Mouse (Mus musculus): Measurements from ENCODE around the gene Stk32b. TPM values are rescaled to one million over a fixed set of nuclear protein-coding genes. Genes with fewer than 3 reads are reported as not detected.

The Stk32b gene
- total RNA-seq, 4 experiments from 2014 or later: 0.41 to 1.4 (median 0.84) TPM

DNA sequence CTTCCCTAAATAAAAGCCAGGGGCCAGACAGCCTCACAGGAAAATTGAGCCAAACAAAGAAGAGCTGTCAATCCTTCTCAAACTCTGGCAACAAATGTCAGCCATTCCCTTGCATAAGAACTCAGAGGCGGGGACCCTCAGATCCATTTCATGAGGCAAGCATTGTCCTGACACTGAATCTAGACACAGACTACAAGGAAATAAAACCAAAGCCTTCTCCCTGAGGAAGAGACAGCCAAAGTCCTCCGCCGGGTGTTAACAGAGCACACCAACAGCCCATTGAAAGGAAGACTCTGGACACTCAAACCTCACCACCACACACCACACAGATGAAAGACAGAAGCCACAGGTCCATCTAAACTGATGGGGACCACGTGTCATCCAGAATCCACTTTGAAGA lies 57.8 kb downstream of the Stk32b start:
- no peak for DNase-seq

DNA sequence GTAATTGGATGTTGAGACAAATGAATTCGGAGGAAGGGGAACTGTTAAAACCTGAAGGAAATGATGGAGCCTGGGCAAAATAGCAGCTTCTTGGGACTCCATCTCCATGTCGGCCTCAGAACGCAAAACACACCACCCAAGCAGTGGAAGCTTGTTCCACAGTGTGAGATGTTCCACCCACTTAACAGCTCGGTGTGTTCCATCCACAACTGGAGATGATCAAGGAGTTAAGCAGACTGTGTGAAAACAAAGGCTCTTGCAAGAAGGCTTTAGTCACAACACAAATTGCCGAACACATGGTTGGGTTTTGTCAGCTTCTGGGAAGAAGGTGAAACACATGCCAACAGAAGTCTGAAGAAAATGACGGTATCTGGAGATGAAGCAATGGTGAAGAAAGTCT lies 59.2 kb downstream of the Stk32b start:
- DNase-seq: no peak

DNA sequence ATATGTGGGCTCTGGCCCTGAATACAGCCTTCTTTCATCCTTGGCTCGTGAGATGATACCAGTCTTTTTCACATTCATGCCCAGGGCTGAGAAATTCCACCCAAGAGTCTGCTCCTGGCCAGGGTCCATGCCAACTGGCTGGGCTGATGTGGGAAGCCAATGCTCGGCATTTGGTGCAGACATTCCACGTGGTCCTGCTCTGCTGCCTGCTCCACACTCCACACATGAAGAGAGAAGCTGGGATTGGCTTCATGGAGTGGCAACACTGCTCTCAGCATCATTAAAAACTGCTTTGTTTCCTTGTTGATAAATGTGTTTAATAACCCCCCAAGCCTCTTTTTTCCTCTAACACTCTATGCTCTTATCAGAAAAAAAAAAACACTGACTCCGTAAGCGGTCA lies 61.8 kb downstream of the Stk32b start:
- no peak for DNase-seq

DNA sequence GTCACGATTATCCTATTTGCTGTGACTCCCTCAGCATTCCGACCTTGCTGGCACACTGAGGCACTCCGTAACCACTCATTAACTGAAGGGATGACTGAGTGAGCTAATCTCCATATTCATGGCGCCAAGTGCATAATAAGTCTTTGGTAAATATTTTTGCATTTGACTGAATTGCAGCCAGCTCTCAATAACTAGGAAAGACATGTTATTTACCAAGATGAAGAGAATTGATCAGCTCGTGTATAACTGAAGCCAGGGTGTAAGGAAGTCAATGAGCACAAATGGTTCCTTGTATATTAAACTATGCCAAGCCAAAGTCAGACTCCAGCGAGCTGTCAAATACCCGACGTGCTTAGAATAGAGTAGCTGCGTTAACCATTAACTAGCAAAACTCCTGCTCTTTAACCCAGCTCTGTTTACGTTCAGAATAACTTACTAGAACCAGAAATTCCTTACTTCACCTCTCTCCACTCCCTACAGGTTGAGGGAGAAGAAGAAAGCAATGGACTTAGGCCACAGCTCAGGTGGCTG lies 66.2 kb downstream of the Stk32b start:
- DNase-seq: no peak

DNA sequence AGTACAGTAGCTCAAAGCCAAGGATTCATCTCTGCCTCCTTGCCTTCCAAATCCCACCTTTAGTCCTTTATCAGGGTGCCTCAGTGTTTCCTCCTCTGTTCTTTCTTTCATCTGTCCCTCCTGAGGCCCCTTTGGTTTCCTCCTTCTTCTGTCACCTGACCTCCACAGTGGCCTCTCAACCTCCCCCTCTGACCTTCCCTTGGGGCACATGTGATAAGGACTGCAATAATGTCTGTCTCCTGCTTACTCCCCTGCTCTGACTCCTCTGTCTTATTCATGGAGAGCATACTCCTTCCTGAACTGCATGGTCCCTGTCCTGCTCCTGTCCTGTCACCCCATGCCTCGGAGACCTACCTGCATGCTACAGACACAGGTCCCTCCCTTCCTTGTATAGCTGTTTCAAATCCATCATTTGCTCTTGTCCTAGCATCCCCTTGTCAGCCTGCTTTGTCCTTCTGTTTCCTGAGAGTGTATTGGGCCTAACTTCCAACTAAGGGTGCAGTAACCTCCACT lies 66.8 kb downstream of the Stk32b start:
- DNase-seq: no peak

DNA sequence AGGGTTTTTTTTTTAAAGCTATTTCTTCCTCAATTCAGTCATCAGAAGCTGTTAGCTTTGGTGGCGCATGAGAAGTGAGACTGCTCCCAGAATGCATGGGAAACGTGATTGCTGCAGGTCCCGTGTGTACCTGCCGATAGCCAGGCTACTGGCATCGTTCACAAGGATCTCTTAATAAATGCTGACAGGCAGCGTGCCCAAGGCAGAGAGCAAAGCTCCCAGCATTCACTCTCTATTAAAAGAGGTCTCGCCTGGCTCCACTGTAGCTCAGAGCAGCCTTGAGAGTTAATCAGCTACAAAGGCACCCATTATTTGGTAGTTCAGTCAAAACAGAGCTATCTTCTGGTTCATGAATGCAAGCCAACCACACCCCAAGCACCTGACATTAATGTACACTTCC lies 72.9 kb downstream of the Stk32b start:
- DNase-seq: no peak

DNA sequence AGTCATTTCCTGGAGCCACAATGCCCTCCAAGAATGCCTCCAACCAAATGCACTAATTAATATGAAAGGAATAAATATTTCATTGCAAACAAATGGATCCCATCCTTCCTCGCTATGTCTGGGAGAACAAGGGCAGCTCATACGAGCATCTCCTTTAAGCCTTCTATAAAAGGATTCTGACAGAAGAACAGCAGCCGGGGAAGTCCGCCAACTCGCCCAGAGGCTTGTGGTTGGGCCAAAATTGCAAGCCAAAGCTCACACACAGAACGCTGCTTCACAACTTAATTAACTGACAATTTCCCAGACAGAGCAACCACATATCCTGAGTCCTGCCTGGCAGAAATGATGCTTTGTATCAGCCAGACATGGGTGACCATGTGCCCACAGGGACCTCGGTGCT lies 74.5 kb downstream of the Stk32b start:
- DNase-seq: no peak

DNA sequence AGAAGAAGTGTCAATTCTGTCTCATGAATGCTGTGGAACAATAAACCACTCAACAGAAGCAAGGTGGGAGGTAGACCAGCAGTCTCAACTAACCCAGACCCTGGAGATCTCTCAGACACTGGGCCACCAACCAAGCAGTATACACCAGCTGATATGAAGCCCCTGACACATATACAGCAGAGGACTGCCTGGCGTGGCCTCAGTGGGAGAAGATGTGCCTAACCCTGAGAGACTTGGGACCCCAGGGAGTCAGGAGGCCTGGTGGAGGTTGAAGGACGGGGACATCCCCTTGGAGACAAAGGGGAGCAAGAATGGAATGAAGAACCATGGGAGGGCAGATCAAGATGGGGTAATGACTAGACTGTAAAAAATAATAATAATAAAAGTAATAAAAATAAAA lies 82.2 kb downstream of the Stk32b start:
- no peak for DNase-seq

DNA sequence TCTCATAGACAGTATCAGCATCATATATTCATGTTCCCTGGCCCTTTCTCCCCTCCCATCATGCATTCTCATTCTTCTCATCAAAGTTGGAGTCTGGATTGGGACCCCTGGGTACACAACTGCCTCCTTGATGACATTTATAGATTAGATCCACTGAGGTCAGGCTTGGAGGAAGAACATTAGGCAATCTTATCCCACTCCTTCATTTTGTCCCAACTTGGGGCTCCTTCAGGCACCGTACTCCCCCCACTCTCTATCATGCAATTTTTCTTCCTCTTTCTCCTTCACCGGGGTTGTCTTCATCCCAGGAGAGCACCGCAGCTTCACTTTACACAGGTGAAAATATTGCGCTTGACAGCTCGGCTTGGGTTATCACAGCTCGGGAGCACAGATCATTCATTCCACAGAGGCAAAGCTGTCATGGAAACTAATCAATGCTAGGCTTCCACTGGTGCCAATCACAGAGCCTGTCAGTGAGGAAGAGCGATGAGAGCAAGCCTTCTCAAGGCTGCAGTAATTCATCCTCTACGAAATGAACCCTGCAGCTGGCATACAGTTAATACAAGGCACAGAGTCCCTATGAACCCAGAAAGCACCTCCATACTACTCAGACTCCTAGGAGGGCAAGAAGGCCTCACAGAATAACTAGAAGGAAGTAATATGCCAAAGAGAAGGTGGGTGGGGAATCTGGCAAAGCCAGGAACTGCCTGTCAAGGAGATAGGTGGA lies 89.4 kb downstream of the Stk32b start:
- DNase-seq: no peak

DNA sequence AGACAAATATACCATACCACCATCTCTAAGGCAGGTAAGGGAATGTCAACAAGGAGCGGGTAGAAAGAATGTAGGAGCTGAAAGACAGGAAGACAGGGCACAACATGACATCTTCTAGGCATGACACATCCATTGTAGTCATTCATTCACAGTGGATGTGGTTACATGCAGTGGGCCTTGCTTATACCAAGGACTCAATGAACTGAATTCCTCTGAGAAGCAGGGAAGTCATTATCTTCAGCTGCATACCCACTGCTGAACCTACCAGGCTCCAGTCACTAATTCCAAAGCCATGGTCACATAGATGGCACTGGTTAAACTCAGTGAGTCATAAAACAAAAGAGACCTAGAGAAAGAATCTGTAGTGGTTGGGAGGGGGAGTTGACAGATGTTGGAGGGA lies 105.1 kb downstream of the Stk32b start:
- no peak for DNase-seq

DNA sequence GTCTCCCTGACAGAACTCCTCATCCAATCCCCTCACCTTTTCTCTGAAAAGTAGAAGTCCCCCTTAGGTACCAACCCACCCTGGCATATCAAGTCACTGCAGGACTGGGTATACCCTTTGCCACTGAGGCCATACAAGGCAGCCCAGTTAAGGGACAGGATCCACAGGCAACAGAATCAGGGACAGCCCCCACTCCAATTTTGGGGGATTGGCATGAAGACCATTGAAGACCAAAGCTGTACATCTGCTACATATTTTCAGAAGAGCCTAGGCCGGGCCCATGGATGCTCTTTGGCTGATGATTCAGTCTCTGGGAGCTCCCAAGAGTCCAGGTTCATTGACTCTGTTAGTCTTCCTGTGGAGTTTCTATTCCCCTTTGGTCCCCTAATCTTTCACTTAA lies 117.4 kb downstream of the Stk32b start:
- no peak for DNase-seq

DNA sequence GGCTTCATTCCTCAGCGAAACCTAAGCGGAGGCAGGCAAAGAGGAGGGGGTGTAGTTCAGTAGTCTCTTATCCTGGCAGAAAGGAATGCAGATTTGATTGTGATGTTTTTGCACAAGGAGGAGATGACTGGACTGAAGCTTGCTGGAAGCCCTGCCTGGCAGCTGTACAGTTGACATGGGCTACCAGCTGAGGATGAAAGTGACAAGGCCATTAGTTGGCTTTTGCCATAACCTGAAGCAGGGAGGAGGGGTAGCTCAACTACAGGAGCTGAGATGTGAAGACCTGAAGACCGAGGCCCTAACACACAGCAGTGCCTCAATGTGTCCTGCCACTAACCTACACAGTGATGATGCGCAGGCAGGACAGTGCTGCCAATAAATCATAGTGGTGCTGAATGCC lies 118.7 kb downstream of the Stk32b start:
- no peak for DNase-seq

DNA sequence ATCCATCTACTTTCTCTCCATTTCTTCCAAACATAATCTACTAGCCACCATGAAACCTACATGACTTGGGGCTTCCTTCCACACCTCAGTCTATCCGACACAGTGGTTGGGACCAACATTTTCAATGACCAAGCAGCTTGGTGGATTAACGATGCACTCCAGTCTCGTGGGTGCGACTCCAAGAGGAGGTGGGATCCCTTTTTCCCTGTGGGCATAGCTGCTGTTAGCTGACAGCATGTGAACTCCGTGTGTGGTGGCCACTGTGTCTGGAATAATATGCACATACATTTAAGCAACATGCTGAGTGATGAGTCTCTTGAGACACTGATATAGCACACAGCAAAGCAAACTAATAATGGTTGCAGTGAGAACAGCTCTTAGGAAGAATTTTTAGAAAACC lies 124.6 kb downstream of the Stk32b start:
- no peak for DNase-seq

DNA sequence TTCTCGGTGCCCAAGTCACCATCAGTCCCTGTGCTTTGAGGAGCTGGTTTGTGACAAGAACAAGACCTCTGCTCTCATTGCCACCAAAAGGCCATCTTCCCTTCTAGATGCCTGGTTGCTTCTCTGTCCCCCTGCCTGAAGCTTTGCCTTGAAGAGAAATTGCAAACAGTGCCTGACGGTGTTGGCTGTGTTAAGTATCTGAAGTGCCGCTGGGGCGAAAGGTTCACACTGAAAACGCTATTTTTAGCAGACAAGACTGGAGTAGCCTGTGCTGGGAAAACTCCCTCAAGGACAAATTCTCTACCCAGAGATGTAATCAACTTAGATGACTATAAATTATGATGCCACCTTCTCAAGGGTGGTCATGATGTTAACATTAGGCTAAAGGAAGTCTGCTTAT lies 129.1 kb downstream of the Stk32b start:
- no peak for DNase-seq

DNA sequence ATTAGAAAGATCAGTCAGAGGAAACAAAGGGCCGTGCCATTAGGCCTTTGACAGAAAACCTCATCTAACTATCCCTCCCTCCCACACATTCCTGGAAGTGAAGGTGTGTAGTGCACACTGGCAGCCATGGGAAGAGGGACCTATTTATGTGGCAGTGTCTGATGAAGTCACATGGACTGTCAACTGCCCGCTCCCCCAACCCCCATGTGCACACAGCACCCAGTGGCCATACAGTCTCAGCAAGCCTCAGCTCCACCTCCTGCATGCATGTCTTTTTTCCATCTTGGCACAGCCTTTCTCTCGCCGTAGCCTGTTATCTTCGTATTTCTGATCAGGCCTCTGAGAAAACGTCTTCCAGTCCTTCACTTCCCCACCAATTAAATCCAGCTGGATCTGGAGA lies 130.9 kb downstream of the Stk32b start:
- DNase-seq: no peak

DNA sequence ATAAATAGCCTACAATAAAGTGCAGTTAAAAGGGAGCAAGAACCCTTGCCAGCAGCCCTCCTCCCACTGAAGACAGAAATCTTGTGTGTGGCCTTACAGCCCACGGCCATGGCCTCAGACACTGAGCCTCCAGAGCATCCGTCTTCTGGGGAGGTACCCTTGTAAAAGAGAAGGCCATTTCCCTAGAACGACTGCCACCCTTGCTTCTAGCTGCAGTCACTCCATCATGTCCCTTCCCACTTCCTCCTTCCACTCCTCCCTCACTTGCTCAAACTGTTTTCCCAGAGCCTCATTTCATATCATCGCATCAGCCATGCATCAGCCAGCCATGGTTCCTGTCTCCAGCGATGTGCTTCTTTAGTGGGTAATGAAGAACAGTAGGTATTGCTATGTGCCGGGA lies 141.5 kb downstream of the Stk32b start:
- DNase-seq: no peak

DNA sequence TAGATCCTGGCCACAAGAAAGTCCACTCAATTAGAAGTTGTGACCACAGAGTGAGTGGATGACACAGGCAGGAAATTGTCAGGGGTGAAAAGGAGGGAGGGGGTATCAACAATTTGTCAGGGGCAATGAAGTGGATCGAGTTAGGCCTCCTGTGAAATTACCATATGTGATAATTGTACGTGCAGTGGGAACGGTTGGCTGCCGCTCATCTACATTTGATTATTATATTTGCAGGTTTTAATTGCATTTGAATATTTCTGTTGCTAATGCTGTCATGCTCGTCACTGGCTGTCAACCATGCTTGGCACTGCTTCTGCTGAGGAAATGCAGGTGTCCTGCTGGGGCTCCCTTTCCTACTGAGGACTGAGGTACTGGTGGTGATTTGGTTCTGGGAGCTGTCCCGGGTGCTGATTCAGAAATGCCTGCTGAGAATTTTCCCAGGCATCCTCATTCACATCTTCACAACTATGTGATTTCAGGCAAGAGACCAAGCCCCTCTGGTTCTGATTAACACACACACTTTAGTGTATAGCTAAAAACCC lies 159.6 kb downstream of the Stk32b start:
- DNase-seq: no peak

DNA sequence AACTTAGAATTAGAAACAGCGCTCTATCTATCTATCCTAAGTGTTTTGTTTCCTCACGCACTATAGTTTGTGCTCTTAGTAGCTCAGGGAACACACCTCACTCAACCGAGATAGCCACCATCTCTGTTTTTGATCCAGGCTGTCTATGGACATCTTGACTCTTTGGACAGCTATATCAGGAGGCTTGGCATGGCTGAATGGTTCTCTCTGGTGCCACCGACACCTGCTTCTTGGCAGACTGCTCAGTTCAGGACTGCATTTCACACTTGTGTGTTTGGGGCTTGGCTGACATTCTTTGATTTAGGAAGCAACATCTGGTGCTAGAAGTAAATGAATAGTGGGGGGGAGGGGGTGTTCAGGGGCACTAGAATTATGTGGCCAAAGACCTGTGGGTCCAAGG lies 162.7 kb downstream of the Stk32b start:
- no peak for DNase-seq

DNA sequence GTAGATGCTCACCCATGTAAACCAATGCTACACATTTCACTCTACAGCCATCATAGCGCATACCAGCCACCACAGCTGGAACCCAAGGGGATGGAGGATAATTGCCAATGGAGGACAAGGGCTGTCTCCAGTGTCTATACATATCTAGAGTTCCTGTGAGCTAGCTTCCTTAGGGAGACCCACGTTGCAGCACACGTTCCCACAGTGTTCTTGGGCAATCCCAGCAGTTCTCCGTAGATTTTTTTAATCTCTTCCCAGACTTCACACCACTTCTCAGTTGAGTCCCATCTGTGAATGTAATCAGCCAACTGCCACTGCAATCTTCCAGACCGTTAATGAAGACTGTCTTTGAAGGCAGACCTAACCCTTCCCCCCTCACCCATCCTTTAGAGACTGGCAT lies 165.3 kb downstream of the Stk32b start:
- no peak for DNase-seq

DNA sequence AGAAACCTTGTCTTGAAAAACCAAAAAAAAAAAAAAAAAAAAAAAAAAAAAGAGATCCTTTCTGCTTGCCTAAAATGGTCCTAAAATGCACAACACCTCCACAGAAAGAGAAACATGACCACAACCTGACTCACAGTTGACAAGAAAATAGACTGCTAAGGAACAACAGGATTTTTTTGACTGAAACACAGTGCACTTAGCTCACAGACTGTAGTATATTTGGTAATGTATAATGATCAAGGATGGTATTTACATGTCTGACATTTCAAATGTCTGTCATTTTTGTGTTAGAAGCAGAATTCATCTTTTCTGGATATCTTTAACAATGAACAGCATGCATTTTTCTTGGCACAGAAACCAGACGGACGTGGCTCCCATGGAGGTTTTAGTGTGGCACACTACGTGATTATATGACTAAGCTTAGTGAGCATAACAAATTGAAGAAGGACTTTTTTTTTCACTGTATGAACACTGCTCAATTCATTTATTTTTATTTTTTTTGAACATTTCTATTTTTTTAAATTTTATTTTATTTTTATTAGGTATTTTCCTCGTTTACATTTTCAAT lies 181.2 kb downstream of the Stk32b start:
- no peak for DNase-seq

DNA sequence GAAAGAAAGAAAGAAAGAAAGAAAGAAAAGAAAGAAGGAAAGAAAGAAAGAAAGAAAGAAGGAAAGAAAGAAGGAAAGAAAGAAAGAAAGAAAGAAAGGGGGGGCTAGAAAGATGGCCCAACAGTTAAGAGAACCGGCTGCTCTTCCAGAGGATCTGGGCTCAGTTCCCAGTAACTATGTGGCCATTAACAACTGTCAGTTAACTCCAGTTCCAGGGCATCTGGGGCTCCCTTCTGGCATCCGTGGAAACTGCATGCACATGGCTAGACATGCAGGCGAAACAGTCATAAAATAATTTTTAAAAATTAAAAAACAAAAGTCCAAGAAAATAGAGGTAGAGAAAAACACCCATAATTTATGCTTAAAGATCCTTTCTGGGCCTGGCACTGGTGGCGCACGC lies 181.7 kb downstream of the Stk32b start:
- no peak for DNase-seq

DNA sequence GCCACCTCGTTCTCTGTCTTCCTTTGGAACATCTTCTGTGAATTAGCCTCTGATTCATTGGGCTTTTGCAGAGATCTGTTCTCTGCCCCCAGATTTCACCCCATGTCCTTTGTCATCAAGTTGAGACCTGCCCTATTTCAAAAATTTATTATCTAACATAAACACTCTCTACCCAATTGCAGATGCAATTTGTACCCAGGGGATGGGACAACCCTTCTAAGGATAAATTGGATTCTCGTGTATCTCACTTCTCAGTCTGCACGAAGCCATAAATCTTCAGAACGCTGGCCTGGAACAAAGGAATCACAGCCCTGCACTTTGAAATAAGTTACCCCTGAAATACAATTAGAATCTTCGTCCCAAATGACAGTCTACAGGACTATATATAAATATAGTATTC lies 191.6 kb downstream of the Stk32b start:
- no peak for DNase-seq

DNA sequence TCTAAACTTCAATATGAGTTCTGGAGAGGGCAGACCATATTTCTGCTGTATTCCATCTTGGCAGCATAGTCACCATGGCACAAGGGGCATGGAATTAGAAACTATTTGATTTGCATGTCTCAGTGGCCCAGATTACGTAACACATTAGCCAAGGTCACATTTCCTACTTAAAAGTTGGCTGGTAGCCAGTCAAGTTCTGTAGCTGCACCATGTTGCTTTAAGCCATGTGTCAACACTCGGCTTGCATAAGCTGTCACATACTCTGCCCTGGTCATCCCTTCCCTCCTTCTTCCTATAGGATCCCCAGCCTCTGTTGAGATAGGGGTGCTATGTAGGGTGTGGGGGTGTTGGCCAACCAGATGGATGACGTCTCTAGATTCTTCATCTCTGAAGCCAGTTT lies 196.5 kb downstream of the Stk32b start:
- DNase-seq: no peak

DNA sequence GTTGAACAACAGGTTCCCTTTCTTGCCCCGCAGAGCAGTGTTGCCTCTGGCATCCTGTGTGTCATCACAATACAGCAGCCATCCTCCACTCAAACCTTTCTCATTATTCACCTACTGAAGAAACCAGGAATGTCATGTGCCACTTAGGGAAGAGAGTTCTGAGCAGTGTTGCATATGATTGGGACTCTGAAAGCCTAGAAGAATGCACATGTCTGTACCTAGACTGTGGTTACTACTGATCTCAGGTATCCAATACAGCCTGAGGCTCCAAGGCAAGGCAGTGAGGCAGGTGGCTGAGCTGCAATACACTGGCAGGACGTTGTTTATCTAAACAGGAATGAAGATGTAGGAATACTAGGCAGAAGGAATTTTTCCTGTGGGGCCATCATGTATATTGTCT lies 204.5 kb downstream of the Stk32b start:
- DNase-seq: no peak
